Mouse (Mus musculus) thymus, postnatal 4 days (tissue): Measurements from ENCODE around the gene Mpzl1.
A peak's percentile ranks its signal among the peaks of the same experiment; 100 is the strongest.

ENCODE experiments used
- DNase-seq: peaks from one replicate; pipeline ENCODE4 v3.0.0; 2021

Gene Mpzl1

DNA sequence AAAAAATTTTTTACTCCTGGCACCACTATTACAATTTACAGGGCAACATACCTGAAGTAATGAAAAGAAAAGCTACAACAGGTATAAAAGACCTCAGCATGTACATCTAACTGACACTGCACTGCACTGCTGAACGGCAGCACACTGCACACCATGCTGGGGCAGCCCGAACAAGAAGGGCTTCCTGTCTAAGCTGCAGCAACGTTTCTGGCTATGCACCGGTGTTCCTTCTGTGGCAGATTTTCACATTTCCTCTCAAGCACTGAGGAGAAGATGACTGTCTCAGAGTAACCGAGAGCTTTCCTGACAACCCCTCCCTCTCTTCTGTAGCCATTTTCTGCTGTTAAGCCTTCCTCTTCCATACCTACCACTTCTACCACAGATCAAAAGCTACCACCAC is 21.6 kb downstream of the Mpzl1 start:
- peak; percentile 62 for DNase-seq

DNA sequence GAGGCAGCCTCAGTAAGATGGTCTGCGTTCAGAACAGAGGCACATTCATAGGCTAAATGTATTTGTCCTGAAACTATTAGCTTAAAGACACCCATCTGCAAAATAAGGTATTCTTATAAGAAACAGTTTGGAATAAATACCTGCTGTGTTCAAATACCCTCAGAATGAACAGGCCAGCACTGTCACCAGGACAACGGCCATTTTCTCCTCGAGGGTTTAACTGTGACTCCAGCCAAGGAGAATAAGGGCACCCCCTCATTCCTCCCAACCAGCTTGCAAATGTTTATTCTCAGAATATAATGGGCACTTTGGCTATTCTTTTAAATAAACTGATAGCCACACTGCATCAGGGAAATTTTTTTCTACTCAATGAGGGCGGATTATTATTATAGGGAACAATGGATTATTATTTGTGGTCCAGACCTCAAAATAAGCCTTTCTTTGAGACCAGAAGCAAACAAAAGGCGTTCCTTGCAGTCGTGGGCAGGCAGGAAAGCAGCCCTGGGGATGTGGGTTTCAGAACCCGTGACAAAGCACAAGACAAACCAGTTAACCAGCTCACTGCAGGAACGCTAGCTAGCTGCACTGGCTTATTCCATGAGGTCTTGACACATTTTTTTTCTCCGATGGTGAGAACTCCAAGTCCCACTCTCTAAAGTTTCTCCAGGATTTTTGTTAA is 23.9 kb downstream of the Mpzl1 start:
- DNase-seq: no peak

DNA sequence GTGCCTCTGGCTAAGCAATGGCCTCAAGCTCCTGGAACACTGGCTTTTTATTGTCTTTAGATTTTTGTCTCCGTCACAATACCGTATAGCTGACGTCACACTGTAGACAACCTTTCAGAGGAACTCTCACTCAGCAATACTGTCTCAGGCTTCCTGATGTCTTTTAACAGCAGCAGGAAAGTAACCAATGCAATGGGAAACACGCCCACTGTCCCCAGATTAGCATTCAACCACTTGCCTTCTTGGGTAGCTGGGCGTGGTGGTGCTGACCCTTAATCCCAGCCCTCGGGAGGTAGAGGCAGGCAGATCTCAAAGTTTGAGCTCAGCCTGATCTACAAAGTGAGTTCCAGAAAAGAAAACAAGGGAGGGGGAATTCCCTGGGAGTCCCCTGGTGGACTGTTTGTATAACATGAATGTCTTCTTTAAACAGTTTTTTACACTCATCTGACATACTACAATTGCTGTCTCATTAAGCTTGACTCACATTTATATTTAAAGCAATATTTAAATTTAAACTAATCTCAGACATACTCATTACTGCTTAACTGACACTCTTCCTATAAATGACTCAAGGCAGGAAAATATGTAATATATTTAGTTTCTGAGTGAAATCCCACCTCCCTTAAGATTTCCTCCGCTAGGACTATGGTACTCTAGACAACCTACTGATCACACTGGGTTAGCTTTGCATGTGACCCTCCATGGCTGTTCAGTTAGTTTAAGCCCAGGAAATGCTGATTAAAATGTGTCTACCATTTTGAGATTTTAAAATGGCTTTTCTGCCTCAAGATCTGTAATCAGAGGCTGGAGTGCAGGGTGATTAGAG is 24.6 kb downstream of the Mpzl1 start:
- no peak for DNase-seq

GRCm38 (mm10) chr1:165608904-165609303 is 25.4 kb downstream of the Mpzl1 start:
- no peak for DNase-seq

- no peak for DNase-seq
Observed at GRCm38 (mm10) chr1:165605774-165606173, 28.6 kb downstream of the Mpzl1 start.

- DNase-seq: no peak
Observed at GRCm38 (mm10) chr1:165605108-165605507, 29.2 kb downstream of the Mpzl1 start.

DNA sequence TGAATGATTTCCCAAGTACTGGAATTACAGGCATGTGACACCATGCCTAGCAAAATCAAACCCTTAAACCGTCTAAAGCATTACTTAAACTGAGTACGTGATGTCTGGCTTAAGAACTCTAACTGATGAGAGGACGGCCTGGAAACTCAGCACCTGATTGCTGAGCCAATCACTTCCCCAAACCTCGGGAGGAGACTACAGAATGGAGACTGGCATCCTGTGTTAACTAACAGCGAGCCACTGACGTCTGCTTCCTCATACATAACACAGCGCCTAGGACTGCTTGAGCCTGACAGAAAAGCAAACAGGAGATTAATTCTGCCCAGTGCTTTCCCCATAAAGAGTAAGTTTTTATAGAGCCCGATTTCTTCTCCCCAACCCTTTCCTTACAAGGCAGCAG is 30.1 kb downstream of the Mpzl1 start:
- no peak for DNase-seq

DNA sequence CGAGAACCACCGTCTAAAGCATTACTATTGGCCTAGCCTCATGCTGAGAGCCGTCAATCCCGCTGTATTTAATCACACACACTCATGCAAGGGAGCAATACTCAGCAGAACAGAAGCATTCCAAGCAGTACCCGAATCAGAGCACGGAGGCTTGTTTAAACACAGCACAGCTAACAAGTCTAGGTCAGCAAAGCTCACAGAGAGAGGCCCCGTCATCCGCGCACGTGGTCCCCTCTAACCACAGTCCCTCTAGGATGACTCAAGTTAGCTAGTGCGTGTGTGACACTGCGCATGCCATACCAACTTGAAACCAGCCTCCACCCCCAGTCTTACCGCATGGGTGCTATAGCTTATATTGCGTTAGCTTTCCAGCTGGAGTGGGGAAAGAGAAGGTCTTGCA is 31.1 kb downstream of the Mpzl1 start:
- DNase-seq: peak; percentile 27

- DNase-seq: no peak
Observed at GRCm38 (mm10) chr1:165601775-165602280, 32.5 kb downstream of the Mpzl1 start.

- no peak for DNase-seq
Observed at GRCm38 (mm10) chr1:165594699-165595421, 39.5 kb downstream of the Mpzl1 start.

DNA sequence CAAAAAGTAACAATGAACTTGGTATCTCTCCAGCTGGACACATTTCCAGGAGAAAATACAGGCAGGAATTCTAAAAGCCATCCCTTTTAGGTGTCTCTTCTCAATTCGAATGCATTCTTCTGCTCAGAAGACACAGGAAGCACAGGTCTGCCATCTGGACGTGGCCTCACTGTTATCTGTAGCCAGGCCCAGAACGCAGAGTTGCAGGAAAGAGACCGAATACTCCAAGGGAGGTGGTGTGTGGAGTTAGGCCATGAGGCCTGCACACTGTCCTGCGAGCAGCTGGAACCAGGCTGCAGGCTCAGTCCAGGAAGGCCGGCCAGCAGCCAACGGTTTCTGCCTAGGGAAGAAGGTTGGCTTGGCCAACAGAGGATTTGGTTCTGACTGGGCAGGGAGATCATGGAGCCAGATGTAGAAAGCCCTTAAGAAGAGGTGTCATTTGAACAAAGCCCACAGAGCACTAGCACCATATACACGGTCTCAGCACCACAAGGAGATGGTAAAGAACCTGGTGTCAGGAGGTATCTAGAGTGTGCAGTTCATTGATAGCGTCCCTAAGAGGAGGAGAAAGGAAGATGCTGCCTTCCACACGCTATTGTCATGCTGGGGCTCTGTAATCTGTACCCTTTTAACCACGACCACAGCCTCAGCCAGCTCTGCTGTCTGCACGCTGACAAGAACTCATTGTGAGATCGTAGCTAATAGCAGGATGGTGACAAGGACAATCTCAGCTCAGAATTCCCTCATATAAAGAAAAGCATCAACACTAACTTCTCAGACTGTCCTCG is 41.8 kb downstream of the Mpzl1 start:
- DNase-seq: no peak

DNA sequence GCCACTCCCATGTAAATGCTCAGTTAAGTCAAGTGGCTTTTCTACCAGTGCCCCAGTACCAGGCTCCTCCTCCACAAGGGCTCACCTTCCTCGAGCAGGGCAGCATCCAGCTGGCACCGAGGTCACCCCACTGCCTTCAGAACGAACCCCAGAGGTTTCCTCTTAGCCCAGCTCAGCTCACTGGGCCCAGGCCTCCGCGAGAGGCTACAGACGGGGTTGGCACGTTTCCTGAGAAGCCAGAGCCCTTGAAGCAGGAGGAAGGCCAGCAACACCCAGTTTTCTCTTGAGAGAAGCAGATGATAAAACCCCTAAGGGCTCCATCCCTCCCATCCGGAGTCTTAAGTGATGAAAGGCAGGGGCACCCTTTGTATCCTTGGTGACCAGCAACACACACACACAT is 43.6 kb downstream of the Mpzl1 start:
- no peak for DNase-seq

DNA sequence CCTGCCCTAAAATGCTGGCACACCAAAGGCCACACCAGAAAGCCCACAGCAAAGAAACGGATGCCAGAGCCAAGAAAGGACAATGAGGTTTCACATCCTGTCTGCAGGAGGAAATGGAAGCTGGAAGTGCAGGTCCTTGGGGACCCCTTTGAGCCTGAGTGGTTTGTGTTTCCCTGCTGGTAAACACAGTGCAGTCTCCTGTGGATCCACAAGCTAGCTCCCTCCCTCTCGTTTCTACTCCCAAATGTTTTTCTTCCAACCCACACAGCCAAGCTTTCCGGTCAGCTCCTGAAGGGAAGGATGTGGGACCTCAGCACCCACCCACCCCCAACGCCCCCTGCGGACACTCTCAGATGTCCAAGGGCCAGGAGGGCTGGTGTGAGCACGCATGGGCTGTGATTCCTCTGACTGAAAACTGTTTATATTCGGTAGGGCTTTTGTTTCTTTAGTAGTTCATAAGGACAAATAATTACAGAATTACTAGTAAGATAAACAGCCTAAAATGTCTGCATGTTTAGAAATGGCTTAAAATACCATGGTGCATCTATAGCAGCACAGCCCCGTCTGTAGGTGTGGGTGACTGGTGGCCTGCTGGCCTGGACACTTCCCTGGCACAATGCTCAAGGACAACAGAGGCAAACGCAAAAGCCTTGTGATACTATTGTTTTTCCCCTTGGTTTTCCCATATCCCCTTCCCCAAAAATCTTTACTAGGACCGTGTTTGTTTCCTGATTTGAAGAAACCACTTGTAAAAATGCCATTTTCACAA is 44.9 kb downstream of the Mpzl1 start:
- no peak for DNase-seq

GRCm38 (mm10) chr1:165587845-165588244 is 46.5 kb downstream of the Mpzl1 start:
- DNase-seq: no peak

GRCm38 (mm10) chr1:165586366-165586765 is 48.0 kb downstream of the Mpzl1 start:
- no peak for DNase-seq

- DNase-seq: no peak
Observed at GRCm38 (mm10) chr1:165585389-165586104, 48.8 kb downstream of the Mpzl1 start.

DNA sequence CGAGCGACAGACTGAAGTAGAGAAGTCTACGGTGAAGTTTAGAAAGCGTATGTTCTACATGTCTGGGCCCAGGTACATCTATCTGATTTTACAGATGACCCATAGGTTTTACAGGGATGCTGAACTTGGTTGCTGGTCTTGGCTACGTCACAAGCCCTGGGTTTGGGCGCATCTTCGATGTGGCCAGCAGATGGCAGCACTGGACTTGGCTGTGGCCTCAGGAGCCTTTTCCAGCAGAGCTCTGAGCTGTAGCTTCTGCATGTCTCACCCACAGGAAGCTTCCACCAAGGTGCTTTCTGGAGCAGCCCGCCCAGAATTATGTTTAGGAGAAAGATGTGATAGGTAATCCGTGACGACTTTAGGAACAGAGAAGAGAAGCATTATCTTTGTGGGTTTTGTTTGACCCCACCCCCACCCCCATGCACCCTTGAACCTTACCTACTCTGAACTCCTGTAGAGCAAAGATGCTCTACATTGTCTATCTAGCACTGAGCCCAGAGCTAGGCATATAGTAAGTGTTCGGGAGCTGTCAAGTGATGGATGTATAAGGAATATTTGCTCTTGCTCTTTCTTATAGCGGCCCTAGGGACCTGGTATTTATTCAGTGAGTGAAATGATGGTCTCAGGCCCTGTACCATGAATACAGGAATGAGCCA is 50.7 kb downstream of the Mpzl1 start:
- DNase-seq: peak; percentile 94

DNA sequence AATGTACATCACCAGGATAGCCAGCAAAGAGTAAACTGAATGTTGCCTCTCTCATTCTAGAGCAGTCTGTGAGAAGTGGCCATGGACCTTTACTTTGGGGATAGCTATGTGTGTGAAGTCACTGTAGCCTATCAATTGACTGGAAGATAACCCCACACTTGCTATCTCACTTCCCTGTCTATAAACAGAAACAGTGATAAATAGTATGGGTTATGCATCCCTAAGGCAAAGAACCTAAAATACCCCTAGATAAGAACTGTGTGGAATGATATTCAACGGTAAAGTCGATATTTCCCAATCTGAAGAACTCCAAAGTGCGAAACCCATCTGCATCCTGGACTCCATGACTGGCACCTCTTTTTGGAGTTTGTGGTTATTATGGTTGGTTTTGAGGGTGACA is 53.1 kb downstream of the Mpzl1 start:
- no peak for DNase-seq

DNA sequence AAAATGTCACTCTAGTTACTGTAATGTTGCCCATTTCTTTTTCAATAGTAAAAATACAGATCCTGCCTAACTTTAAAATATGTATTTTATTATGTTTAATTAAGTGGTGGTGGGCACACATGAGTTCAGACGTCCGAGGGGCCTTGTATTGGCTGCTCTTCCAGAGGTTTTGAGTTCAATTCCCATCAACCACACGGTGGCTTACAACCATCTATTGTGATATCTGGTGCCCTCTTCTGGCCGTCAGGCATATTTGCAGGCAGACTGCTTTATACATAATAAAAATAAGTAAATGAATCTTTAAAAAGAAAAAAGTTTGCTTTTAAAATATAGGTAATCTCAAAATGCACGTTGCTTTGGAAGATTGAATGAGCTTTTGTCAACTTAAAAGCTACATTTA is 55.0 kb downstream of the Mpzl1 start:
- DNase-seq: peak; percentile 45

DNA sequence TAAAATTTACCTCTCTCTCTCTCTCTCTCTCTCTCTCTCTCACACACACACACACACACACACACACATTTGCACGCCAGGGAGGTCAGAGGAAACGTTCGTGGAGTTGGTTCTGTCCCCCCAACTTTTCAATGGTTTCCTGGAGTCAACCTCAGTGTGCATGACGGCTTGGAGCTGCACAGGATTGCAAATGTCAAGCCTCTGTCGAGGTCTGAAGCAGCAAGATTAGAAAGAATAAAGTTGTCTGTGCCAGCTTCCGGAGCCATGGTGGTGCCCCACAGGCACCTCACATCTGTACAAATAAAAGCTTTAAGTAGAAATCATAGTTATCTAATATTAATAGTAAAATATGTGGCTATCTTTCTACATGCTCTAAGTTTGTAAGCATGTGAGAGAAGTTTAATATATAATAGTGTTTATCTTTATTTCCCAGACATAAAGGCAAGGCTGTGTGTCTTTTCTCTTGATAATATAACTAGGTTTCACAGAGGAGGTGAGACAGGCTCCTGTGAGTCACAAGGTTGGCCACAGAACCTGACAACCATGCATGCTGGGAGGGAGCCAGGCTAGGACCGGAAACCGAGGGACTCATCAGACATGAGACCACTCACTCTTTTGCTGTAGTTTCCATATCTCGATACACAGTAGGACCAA is 57.8 kb downstream of the Mpzl1 start:
- no peak for DNase-seq
